Mouse (Mus musculus) MEL (cell line): ENCODE results near the gene Ager.
A peak's percentile ranks its signal among the peaks of the same experiment; 100 is the strongest.

Experiments used
- CHD1 ChIP-seq: IDR thresholded peaks from 2 replicates; pipeline ENCODE4 v1.6.1; 2012; ENCODE audit warnings: low read depth, mild to moderate bottlenecking, inconsistent platforms, low read length, improper control_type of control experiment
- CTCF ChIP-seq, 3 experiments: IDR thresholded peaks in 2 of 3; conservative IDR thresholded peaks in 1 of 3; 2 replicates each; pipeline ENCODE4 v1.5.1; 2011 to 2012; ENCODE audit warnings: low read length in 3 of 3, low read depth in 2 of 3, mild to moderate bottlenecking in 2 of 3, improper control_type of control experiment in 1 of 3, inconsistent platforms in 1 of 3, mixed read lengths in 1 of 3, moderate library complexity in 1 of 3; ENCODE audit not compliant: control insufficient read depth in 1 of 3, insufficient read depth in 1 of 3, poor library complexity in 1 of 3, severe bottlenecking in 1 of 3
- ELF1 ChIP-seq: IDR thresholded peaks from 2 replicates; pipeline ENCODE4 v1.6.1; 2014; ENCODE audit warnings: low read depth, mild to moderate bottlenecking, inconsistent platforms, low read length, improper control_type of control experiment, moderate library complexity
- GABPA ChIP-seq: IDR thresholded peaks from 2 replicates; pipeline ENCODE4 v1.6.1; 2012; ENCODE audit warnings: low read depth, mild to moderate bottlenecking, inconsistent platforms, low read length, improper control_type of control experiment, moderate library complexity
- HCFC1 ChIP-seq: IDR thresholded peaks from 2 replicates; pipeline ENCODE4 v1.6.1; 2012; ENCODE audit warnings: low read depth, mild to moderate bottlenecking, inconsistent platforms, low read length, improper control_type of control experiment, moderate library complexity
- MAFK ChIP-seq: IDR thresholded peaks from 2 replicates; pipeline ENCODE4 v1.6.1; 2011; ENCODE audit warnings: low read depth, mild to moderate bottlenecking, low read length, improper control_type of control experiment, borderline replicate concordance
- MAX ChIP-seq: IDR thresholded peaks from 2 replicates; pipeline ENCODE4 v1.6.1; 2011; ENCODE audit warnings: low read length, improper control_type of control experiment
- POLR2A ChIP-seq, 2 experiments: IDR thresholded peaks; 2 replicates each; pipeline ENCODE4 v1.6.1; 2011 to 2012; ENCODE audit warnings: low read length in 2 of 2, mild to moderate bottlenecking in 2 of 2, control low read depth in 1 of 2, improper control_type of control experiment in 1 of 2, low read depth in 1 of 2, moderate library complexity in 1 of 2; ENCODE audit not compliant: control insufficient read depth in 1 of 2, insufficient read depth in 1 of 2, poor library complexity in 1 of 2
- POLR2AphosphoS2 ChIP-seq: IDR thresholded peaks from 2 replicates; pipeline ENCODE4 v1.6.1; 2011; ENCODE audit warnings: low read length, improper control_type of control experiment
- SMC3 ChIP-seq: IDR thresholded peaks from 2 replicates; pipeline ENCODE4 v1.6.1; 2011; ENCODE audit warnings: low read depth, low read length, improper control_type of control experiment
- TAL1 ChIP-seq: IDR thresholded peaks from 2 replicates; pipeline ENCODE4 v1.6.1; 2012; ENCODE audit warnings: mild to moderate bottlenecking, inconsistent platforms, low read length, moderate library complexity, mixed read lengths
- TCF12 ChIP-seq: IDR thresholded peaks from 2 replicates; pipeline ENCODE4 v1.6.1; 2014; ENCODE audit warnings: low read depth, mild to moderate bottlenecking, inconsistent platforms, low read length, improper control_type of control experiment, moderate library complexity
- USF1 ChIP-seq: IDR thresholded peaks from 2 replicates; pipeline ENCODE4 v1.6.1; 2014; ENCODE audit warnings: low read depth, mild to moderate bottlenecking, inconsistent platforms, low read length, improper control_type of control experiment, moderate library complexity

GRCm38 (mm10) chr17:34604511-34605237 is 7.0 kb downstream of the Ager start:
- TF ChIP-seq POLR2A (IDR thresholded peaks at IDR 0.05; ENCODE audit: control insufficient read depth in 1 of 2, insufficient read depth in 1 of 2, low read depth in 1 of 2, low read length in 2 of 2, poor library complexity in 1 of 2) (no peak), CHD1 (peak; percentile 75; the same call in 1 of the 2 replicates), CTCF (IDR thresholded peaks at IDR 0.05 in 2 of 3, conservative IDR thresholded peaks at IDR 0.05 in 1 of 3; ENCODE audit: control insufficient read depth in 1 of 3, insufficient read depth in 1 of 3, low read depth in 2 of 3, low read length in 3 of 3, poor library complexity in 1 of 3, severe bottlenecking in 1 of 3) (no peak), MAFK (no peak), SMC3 (no peak), POLR2AphosphoS2 (0 out of 2 replicates have a peak, but pooled peaks have one; percentile 19), GABPA (no peak), ELF1 (no peak), USF1 (0 out of 2 replicates have a peak, but pooled peaks have one; percentile 5), HCFC1 (no peak), TAL1 (no peak), MAX (peak; percentile 36; the same call in 1 of the 2 replicates), TCF12 (no peak)
